Mouse (Mus musculus): ENCODE results near the gene Arid3b. TPM values are rescaled to one million over a fixed set of nuclear protein-coding genes. Genes with fewer than 3 reads are reported as not detected.
A peak's percentile ranks its signal among the peaks of the same experiment; 100 is the strongest.

Arid3b gene
- polyA plus RNA-seq, 1 experiment from 2014 or later, result 32.1 TPM

- Histone ChIP-seq H3K9me3 (ENCODE audit: control insufficient read depth, low read length) (no peaks in the 10 kb centered on the region), H3K27ac (ENCODE audit: low read depth, low read length) (no peak overlapping the region), H3K4me1 (replicated peaks; ENCODE audit: control insufficient read depth, insufficient read depth, low read length) (peaks cover 9% of the 10 kb centered on the region; the same call in 1 of the 2 replicates), H3K27me3 (ENCODE audit: control insufficient read depth, insufficient read depth, low read length) (no peaks in the 10 kb centered on the region), H3K9ac (ENCODE audit: low read length) (no peak overlapping the region), H3K36me3 (ENCODE audit: control insufficient read depth, insufficient read depth, low read length) (peaks cover 44% of the 10 kb centered on the region), H3K4me3 (ENCODE audit: low read depth, low read length) (no peak overlapping the region), H3K4me2 (ENCODE audit: low read depth, low read length, severe bottlenecking) (no peak overlapping the region)
- ATAC-seq (replicated peaks; ENCODE audit: low FRiP score) (no peak), DNase-seq (ENCODE audit: low spot score) (peak; percentile 64)
- WGBS, result 93% methylated on average over 22 of the region's 22 CpGs
Measured at GRCm38 (mm10) chr9:57758528-57758927, 78.1 kb downstream of the Arid3b start.

GRCm38 (mm10) chr9:57757578-57757977 lies 79.0 kb downstream of the Arid3b start:
- no peak overlapping the region for H3K4me3 ChIP-seq (ENCODE audit: low read depth, low read length)
- no peak for ATAC-seq (replicated peaks; ENCODE audit: low FRiP score)
- DNase-seq (ENCODE audit: low spot score), result no peak
- H3K9ac ChIP-seq (ENCODE audit: low read length), result no peak overlapping the region
- H3K4me2 ChIP-seq (ENCODE audit: low read depth, low read length, severe bottlenecking), result no peak overlapping the region
- H3K36me3 ChIP-seq (ENCODE audit: control insufficient read depth, insufficient read depth, low read length), result peaks cover 51% of the 10 kb centered on the region
- no peak overlapping the region for H3K27ac ChIP-seq (ENCODE audit: low read depth, low read length)
- 84% methylated on average over 3 of the region's 3 CpGs for WGBS
- 0 out of 2 replicates have a peak, but pooled peaks cover 2% of the 10 kb centered on the region for H3K4me1 ChIP-seq (replicated peaks; ENCODE audit: control insufficient read depth, insufficient read depth, low read length)
- no peaks in the 10 kb centered on the region for H3K9me3 ChIP-seq (ENCODE audit: control insufficient read depth, low read length)
- H3K27me3 ChIP-seq (ENCODE audit: control insufficient read depth, insufficient read depth, low read length), result no peaks in the 10 kb centered on the region

- H3K9me3 ChIP-seq (ENCODE audit: control insufficient read depth, low read length), result no peaks in the 10 kb centered on the region
- WGBS, result 88% methylated on average over 7 of the region's 7 CpGs
- H3K27me3 ChIP-seq (ENCODE audit: control insufficient read depth, insufficient read depth, low read length), result no peaks in the 10 kb centered on the region
- no peaks in the 10 kb centered on the region for H3K4me1 ChIP-seq (replicated peaks; ENCODE audit: control insufficient read depth, insufficient read depth, low read length)
- no peak overlapping the region for H3K4me2 ChIP-seq (ENCODE audit: low read depth, low read length, severe bottlenecking)
- peaks cover 35% of the 10 kb centered on the region for H3K36me3 ChIP-seq (ENCODE audit: control insufficient read depth, insufficient read depth, low read length)
- no peak overlapping the region for H3K27ac ChIP-seq (ENCODE audit: low read depth, low read length)
- no peak for ATAC-seq (replicated peaks; ENCODE audit: low FRiP score)
- H3K9ac ChIP-seq (ENCODE audit: low read length), result no peak overlapping the region
- no peak overlapping the region for H3K4me3 ChIP-seq (ENCODE audit: low read depth, low read length)
- DNase-seq (ENCODE audit: low spot score), result no peak
Measured at GRCm38 (mm10) chr9:57750901-57751300, 85.7 kb downstream of the Arid3b start.

GRCm38 (mm10) chr9:57748831-57749230 lies 87.8 kb downstream of the Arid3b start:
- no peak for ATAC-seq (replicated peaks; ENCODE audit: low FRiP score)
- Histone ChIP-seq H3K4me2 (ENCODE audit: low read depth, low read length, severe bottlenecking) (no peak overlapping the region), H3K36me3 (ENCODE audit: control insufficient read depth, insufficient read depth, low read length) (peaks cover 21% of the 10 kb centered on the region), H3K9me3 (ENCODE audit: control insufficient read depth, low read length) (no peaks in the 10 kb centered on the region), H3K9ac (ENCODE audit: low read length) (no peak overlapping the region), H3K4me1 (replicated peaks; ENCODE audit: control insufficient read depth, insufficient read depth, low read length) (no peaks in the 10 kb centered on the region), H3K4me3 (ENCODE audit: low read depth, low read length) (no peak overlapping the region), H3K27me3 (ENCODE audit: control insufficient read depth, insufficient read depth, low read length) (no peaks in the 10 kb centered on the region), H3K27ac (ENCODE audit: low read depth, low read length) (no peak overlapping the region)
- peak; percentile 35 for DNase-seq (ENCODE audit: low spot score)
- 81% methylated on average over 1 of the region's 1 CpGs for WGBS

- Histone ChIP-seq H3K4me2 (ENCODE audit: low read depth, low read length, severe bottlenecking) (no peak overlapping the region), H3K36me3 (ENCODE audit: control insufficient read depth, insufficient read depth, low read length) (peaks cover 15% of the 10 kb centered on the region; the same call in 1 of the 2 replicates), H3K27me3 (ENCODE audit: control insufficient read depth, insufficient read depth, low read length) (no peaks in the 10 kb centered on the region), H3K9ac (ENCODE audit: low read length) (no peak overlapping the region), H3K4me1 (replicated peaks; ENCODE audit: control insufficient read depth, insufficient read depth, low read length) (no peaks in the 10 kb centered on the region), H3K4me3 (ENCODE audit: low read depth, low read length) (no peak overlapping the region), H3K9me3 (ENCODE audit: control insufficient read depth, low read length) (no peaks in the 10 kb centered on the region), H3K27ac (ENCODE audit: low read depth, low read length) (no peak overlapping the region)
- ATAC-seq (replicated peaks; ENCODE audit: low FRiP score) (no peak), DNase-seq (ENCODE audit: low spot score) (peak; percentile 43)
- WGBS, result 93% methylated on average over 6 of the region's 6 CpGs
Measured at GRCm38 (mm10) chr9:57748137-57748536, 88.5 kb downstream of the Arid3b start.

GRCm38 (mm10) chr9:57747067-57747466 lies 89.5 kb downstream of the Arid3b start:
- H3K4me1 ChIP-seq (replicated peaks; ENCODE audit: control insufficient read depth, insufficient read depth, low read length), result no peaks in the 10 kb centered on the region
- H3K27ac ChIP-seq (ENCODE audit: low read depth, low read length), result no peak overlapping the region
- H3K4me2 ChIP-seq (ENCODE audit: low read depth, low read length, severe bottlenecking), result no peak overlapping the region
- WGBS, result 84% methylated on average over 1 of the region's 1 CpGs
- no peak overlapping the region for H3K9ac ChIP-seq (ENCODE audit: low read length)
- H3K9me3 ChIP-seq (ENCODE audit: control insufficient read depth, low read length), result no peaks in the 10 kb centered on the region
- no peak overlapping the region for H3K4me3 ChIP-seq (ENCODE audit: low read depth, low read length)
- no peaks in the 10 kb centered on the region for H3K27me3 ChIP-seq (ENCODE audit: control insufficient read depth, insufficient read depth, low read length)
- H3K36me3 ChIP-seq (ENCODE audit: control insufficient read depth, insufficient read depth, low read length), result peaks cover 12% of the 10 kb centered on the region; the same call in 1 of the 2 replicates
- peak; percentile 9 for DNase-seq (ENCODE audit: low spot score)
- no peak for ATAC-seq (replicated peaks; ENCODE audit: low FRiP score)

GRCm38 (mm10) chr9:57744462-57745091 lies 92.0 kb downstream of the Arid3b start:
- Histone ChIP-seq H3K27ac (ENCODE audit: low read depth, low read length) (no peak overlapping the region), H3K4me2 (ENCODE audit: low read depth, low read length, severe bottlenecking) (no peak overlapping the region), H3K36me3 (ENCODE audit: control insufficient read depth, insufficient read depth, low read length) (peaks cover 11% of the 10 kb centered on the region; the same call in 1 of the 2 replicates), H3K4me3 (ENCODE audit: low read depth, low read length) (no peak overlapping the region), H3K4me1 (replicated peaks; ENCODE audit: control insufficient read depth, insufficient read depth, low read length) (no peaks in the 10 kb centered on the region), H3K9me3 (ENCODE audit: control insufficient read depth, low read length) (no peaks in the 10 kb centered on the region), H3K9ac (ENCODE audit: low read length) (no peak overlapping the region), H3K27me3 (ENCODE audit: control insufficient read depth, insufficient read depth, low read length) (no peaks in the 10 kb centered on the region)
- DNase-seq (ENCODE audit: low spot score) (peak; percentile 53), ATAC-seq (replicated peaks; ENCODE audit: low FRiP score) (no peak)
- 75% methylated on average over 3 of the region's 3 CpGs for WGBS
